Mouse (Mus musculus): ENCODE results near the gene Gtse1. TPM values are rescaled to one million over a fixed set of nuclear protein-coding genes. Genes with fewer than 3 reads are reported as not detected.

Gtse1 gene
- polyA plus RNA-seq, 1 experiment = 0.74 TPM

- Histone ChIP-seq H3K36me3 (ENCODE audit: control insufficient read depth, insufficient read depth, low read length) (no peaks in the 10 kb centered on the region; the same call in 1 of the 2 replicates), H3K27ac (ENCODE audit: insufficient read depth, low read depth, low read length) (no peak overlapping the region), H3K4me1 (ENCODE audit: control insufficient read depth, insufficient read depth, low read length) (no peaks in the 10 kb centered on the region), H3K27me3 (replicated peaks; ENCODE audit: control insufficient read depth, insufficient read depth, low read length) (no peaks in the 10 kb centered on the region), H3K4me3 (ENCODE audit: insufficient read depth, low read depth, low read length) (no peak overlapping the region)
- no peak for TF ChIP-seq CTCF (conservative IDR thresholded peaks at IDR 0.05; ENCODE audit: insufficient read depth, insufficient read length, low read depth, low read length)
- TF ChIP-seq POLR2A (IDR thresholded peaks at IDR 0.05; ENCODE audit: low read depth, low read length) = no peak
- 77% methylated on average over 13 of the region's 13 CpGs for WGBS
- DNase-seq = no peak
Measured at GRCm38 (mm10) chr15:85892498-85893118, 33.1 kb downstream of the Gtse1 start.

- H3K27me3 ChIP-seq (replicated peaks; ENCODE audit: control insufficient read depth, insufficient read depth, low read length) = no peaks in the 10 kb centered on the region
- no peaks in the 10 kb centered on the region; the same call in 1 of the 2 replicates for H3K36me3 ChIP-seq (ENCODE audit: control insufficient read depth, insufficient read depth, low read length)
- no peak overlapping the region for H3K4me3 ChIP-seq (ENCODE audit: insufficient read depth, low read depth, low read length)
- TF ChIP-seq POLR2A (IDR thresholded peaks at IDR 0.05; ENCODE audit: low read depth, low read length) (no peak), CTCF (conservative IDR thresholded peaks at IDR 0.05; ENCODE audit: insufficient read depth, insufficient read length, low read depth, low read length) (no peak)
- 92% methylated on average over 7 of the region's 7 CpGs for WGBS
- no peaks in the 10 kb centered on the region for H3K4me1 ChIP-seq (ENCODE audit: control insufficient read depth, insufficient read depth, low read length)
- no peak for DNase-seq
- no peak overlapping the region for H3K27ac ChIP-seq (ENCODE audit: insufficient read depth, low read depth, low read length)
Measured at GRCm38 (mm10) chr15:85893871-85894270, 34.3 kb downstream of the Gtse1 start.

- no peaks in the 10 kb centered on the region for H3K4me1 ChIP-seq (ENCODE audit: control insufficient read depth, insufficient read depth, low read length)
- peak; percentile 73 for DNase-seq
- TF ChIP-seq CTCF (conservative IDR thresholded peaks at IDR 0.05; ENCODE audit: insufficient read depth, insufficient read length, low read depth, low read length) (peak; percentile 95), POLR2A (IDR thresholded peaks at IDR 0.05; ENCODE audit: low read depth, low read length) (no peak)
- no peaks in the 10 kb centered on the region for H3K27me3 ChIP-seq (replicated peaks; ENCODE audit: control insufficient read depth, insufficient read depth, low read length)
- no peak overlapping the region for H3K4me3 ChIP-seq (ENCODE audit: insufficient read depth, low read depth, low read length)
- H3K36me3 ChIP-seq (ENCODE audit: control insufficient read depth, insufficient read depth, low read length) = no peaks in the 10 kb centered on the region
- no peak overlapping the region for H3K27ac ChIP-seq (ENCODE audit: insufficient read depth, low read depth, low read length)
- WGBS = 20% methylated on average over 8 of the region's 8 CpGs
Measured at GRCm38 (mm10) chr15:85896284-85896683, 36.7 kb downstream of the Gtse1 start.

GRCm38 (mm10) chr15:85897113-85897512, 37.6 kb downstream of the Gtse1 start:
- H3K27ac ChIP-seq (ENCODE audit: insufficient read depth, low read depth, low read length) = no peak overlapping the region
- 80% methylated on average over 10 of the region's 10 CpGs for WGBS
- H3K4me3 ChIP-seq (ENCODE audit: insufficient read depth, low read depth, low read length) = no peak overlapping the region
- H3K4me1 ChIP-seq (ENCODE audit: control insufficient read depth, insufficient read depth, low read length) = no peaks in the 10 kb centered on the region
- no peaks in the 10 kb centered on the region for H3K36me3 ChIP-seq (ENCODE audit: control insufficient read depth, insufficient read depth, low read length)
- no peak for DNase-seq
- TF ChIP-seq POLR2A (IDR thresholded peaks at IDR 0.05; ENCODE audit: low read depth, low read length) (no peak), CTCF (conservative IDR thresholded peaks at IDR 0.05; ENCODE audit: insufficient read depth, insufficient read length, low read depth, low read length) (no peak)
- no peaks in the 10 kb centered on the region for H3K27me3 ChIP-seq (replicated peaks; ENCODE audit: control insufficient read depth, insufficient read depth, low read length)

GRCm38 (mm10) chr15:85899396-85899795, 39.9 kb downstream of the Gtse1 start:
- H3K36me3 ChIP-seq (ENCODE audit: control insufficient read depth, insufficient read depth, low read length) = no peaks in the 10 kb centered on the region
- H3K27me3 ChIP-seq (replicated peaks; ENCODE audit: control insufficient read depth, insufficient read depth, low read length) = no peaks in the 10 kb centered on the region
- H3K4me3 ChIP-seq (ENCODE audit: insufficient read depth, low read depth, low read length) = no peak overlapping the region
- no peak for DNase-seq
- TF ChIP-seq CTCF (conservative IDR thresholded peaks at IDR 0.05; ENCODE audit: insufficient read depth, insufficient read length, low read depth, low read length) (no peak), POLR2A (IDR thresholded peaks at IDR 0.05; ENCODE audit: low read depth, low read length) (no peak)
- WGBS = 72% methylated on average over 6 of the region's 6 CpGs
- no peaks in the 10 kb centered on the region for H3K4me1 ChIP-seq (ENCODE audit: control insufficient read depth, insufficient read depth, low read length)
- H3K27ac ChIP-seq (ENCODE audit: insufficient read depth, low read depth, low read length) = no peak overlapping the region

GRCm38 (mm10) chr15:85900318-85900717, 40.8 kb downstream of the Gtse1 start:
- DNase-seq = no peak

GRCm38 (mm10) chr15:85900801-85901200, 41.3 kb downstream of the Gtse1 start:
- no peaks in the 10 kb centered on the region for H3K27me3 ChIP-seq (replicated peaks; ENCODE audit: control insufficient read depth, insufficient read depth, low read length)
- WGBS = 84% methylated on average over 12 of the region's 12 CpGs
- no peak for DNase-seq
- no peaks in the 10 kb centered on the region for H3K4me1 ChIP-seq (ENCODE audit: control insufficient read depth, insufficient read depth, low read length)
- no peak overlapping the region for H3K4me3 ChIP-seq (ENCODE audit: insufficient read depth, low read depth, low read length)
- no peak for TF ChIP-seq CTCF (conservative IDR thresholded peaks at IDR 0.05; ENCODE audit: insufficient read depth, insufficient read length, low read depth, low read length)
- no peak for TF ChIP-seq POLR2A (IDR thresholded peaks at IDR 0.05; ENCODE audit: low read depth, low read length)
- no peak overlapping the region for H3K27ac ChIP-seq (ENCODE audit: insufficient read depth, low read depth, low read length)
- no peaks in the 10 kb centered on the region for H3K36me3 ChIP-seq (ENCODE audit: control insufficient read depth, insufficient read depth, low read length)

More at GRCm38 (mm10) chr15:85900318-85900717, 40.8 kb downstream of the Gtse1 start:
- H3K4me1 ChIP-seq (ENCODE audit: control insufficient read depth, insufficient read depth, low read length) = no peaks in the 10 kb centered on the region
- H3K4me3 ChIP-seq (ENCODE audit: insufficient read depth, low read depth, low read length) = no peak overlapping the region
- H3K27ac ChIP-seq (ENCODE audit: insufficient read depth, low read depth, low read length) = no peak overlapping the region
- H3K27me3 ChIP-seq (replicated peaks; ENCODE audit: control insufficient read depth, insufficient read depth, low read length) = no peaks in the 10 kb centered on the region
- H3K36me3 ChIP-seq (ENCODE audit: control insufficient read depth, insufficient read depth, low read length) = no peaks in the 10 kb centered on the region
- 81% methylated on average over 8 of the region's 8 CpGs for WGBS
- no peak for TF ChIP-seq CTCF (conservative IDR thresholded peaks at IDR 0.05; ENCODE audit: insufficient read depth, insufficient read length, low read depth, low read length)
- no peak for TF ChIP-seq POLR2A (IDR thresholded peaks at IDR 0.05; ENCODE audit: low read depth, low read length)

Measured in kidney, adult 2 months (tissue).